Mouse (Mus musculus): ENCODE measurements around the gene Ckap5. TPM values are rescaled to one million over a fixed set of nuclear protein-coding genes. Genes with fewer than 3 reads are reported as not detected.

The Ckap5 gene
- polyA plus RNA-seq, 1 experiment = 2.7 TPM

DNA sequence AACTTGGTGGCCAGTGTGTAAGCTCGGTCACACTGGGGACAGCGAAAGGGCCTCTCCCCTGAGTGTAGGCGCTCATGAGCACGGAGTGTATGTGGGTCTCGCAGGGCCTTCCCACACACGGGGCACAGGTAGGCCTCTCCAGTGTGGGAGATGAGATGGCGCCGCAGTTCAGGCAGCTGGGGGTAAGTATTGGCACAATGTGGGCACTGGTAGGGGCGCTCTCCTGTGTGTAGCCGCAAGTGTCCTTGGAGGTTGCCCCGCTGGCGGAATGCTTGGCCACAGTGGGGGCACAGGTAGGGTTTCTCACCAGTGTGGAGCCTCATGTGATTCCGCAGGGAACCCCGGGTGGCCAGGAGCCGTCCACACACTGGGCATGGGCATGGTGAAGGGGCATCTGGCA, 118.8 kb downstream of the Ckap5 start:
- WGBS = 98% methylated on average over 15 of the region's 15 CpGs
- no peak overlapping the region for H3K27ac ChIP-seq (ENCODE audit: insufficient read depth, low read depth, low read length)
- peaks cover 31% of the 10 kb centered on the region for H3K36me3 ChIP-seq (ENCODE audit: control insufficient read depth, insufficient read depth, low read length)
- peaks cover 12% of the 10 kb centered on the region for H3K4me1 ChIP-seq (ENCODE audit: control insufficient read depth, insufficient read depth, insufficient read length, low read length)
- TF ChIP-seq POLR2A (IDR thresholded peaks at IDR 0.05; ENCODE audit: low read depth, low read length) (no peak), CTCF (IDR thresholded peaks at IDR 0.05; ENCODE audit: extremely low read depth, insufficient read length, insufficient replicate concordance, low read depth, low read length) (no peak)
- no peaks in the 10 kb centered on the region for H3K27me3 ChIP-seq (ENCODE audit: control insufficient read depth, insufficient read depth, low read length)
- H3K4me3 ChIP-seq (ENCODE audit: low read depth, low read length) = no peak overlapping the region

DNA sequence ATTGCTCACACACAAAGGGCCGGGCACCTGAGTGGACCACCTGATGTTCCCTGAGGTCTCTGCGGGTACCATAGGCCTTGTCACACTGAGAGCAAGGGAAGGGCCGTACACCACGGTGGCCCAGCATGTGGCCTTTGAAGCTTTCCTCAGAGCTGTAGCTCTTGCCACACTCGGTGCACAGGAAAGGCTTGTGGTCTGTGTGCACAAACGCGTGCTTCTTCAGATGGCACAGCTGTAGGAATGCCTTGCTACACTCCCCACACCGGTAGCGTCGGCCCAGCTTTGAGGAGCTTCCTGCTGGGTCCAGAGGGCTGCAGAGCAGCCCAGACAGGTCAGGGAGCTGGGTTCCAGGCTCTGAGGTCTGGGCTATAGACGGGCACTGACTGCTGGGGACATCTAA, 119.2 kb downstream of the Ckap5 start:
- peaks cover 12% of the 10 kb centered on the region for H3K4me1 ChIP-seq (ENCODE audit: control insufficient read depth, insufficient read depth, insufficient read length, low read length)
- 90% methylated on average over 11 of the region's 11 CpGs for WGBS
- H3K36me3 ChIP-seq (ENCODE audit: control insufficient read depth, insufficient read depth, low read length) = peaks cover 31% of the 10 kb centered on the region
- no peak overlapping the region for H3K27ac ChIP-seq (ENCODE audit: insufficient read depth, low read depth, low read length)
- no peak for TF ChIP-seq POLR2A (IDR thresholded peaks at IDR 0.05; ENCODE audit: low read depth, low read length)
- no peak for TF ChIP-seq CTCF (IDR thresholded peaks at IDR 0.05; ENCODE audit: extremely low read depth, insufficient read length, insufficient replicate concordance, low read depth, low read length)
- H3K4me3 ChIP-seq (ENCODE audit: low read depth, low read length) = no peak overlapping the region
- H3K27me3 ChIP-seq (ENCODE audit: control insufficient read depth, insufficient read depth, low read length) = no peaks in the 10 kb centered on the region

DNA sequence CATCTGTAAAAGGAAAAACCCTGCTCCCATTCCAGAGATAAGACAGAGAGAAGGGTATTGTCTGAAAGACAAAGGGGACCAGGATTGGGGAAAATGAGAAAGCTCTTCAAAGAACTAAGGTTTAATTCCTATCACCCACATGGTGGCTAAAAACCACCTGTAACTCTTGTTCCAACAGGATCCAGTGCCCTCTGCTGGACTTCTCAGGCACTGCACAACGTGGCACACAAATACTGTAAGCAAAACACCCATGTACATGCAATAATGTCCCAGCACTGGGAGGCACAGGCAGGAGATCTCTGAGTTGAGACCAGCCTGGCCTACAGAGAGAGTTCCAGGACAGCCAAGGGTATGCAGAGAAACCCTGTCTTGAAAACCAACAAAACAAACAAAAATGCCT, 120.2 kb downstream of the Ckap5 start:
- Histone ChIP-seq H3K4me3 (ENCODE audit: low read depth, low read length) (no peak overlapping the region), H3K27me3 (ENCODE audit: control insufficient read depth, insufficient read depth, low read length) (no peaks in the 10 kb centered on the region), H3K4me1 (ENCODE audit: control insufficient read depth, insufficient read depth, insufficient read length, low read length) (peaks cover 14% of the 10 kb centered on the region), H3K36me3 (ENCODE audit: control insufficient read depth, insufficient read depth, low read length) (peaks cover 31% of the 10 kb centered on the region), H3K27ac (ENCODE audit: insufficient read depth, low read depth, low read length) (no peak overlapping the region)
- TF ChIP-seq POLR2A (IDR thresholded peaks at IDR 0.05; ENCODE audit: low read depth, low read length) (no peak), CTCF (IDR thresholded peaks at IDR 0.05; ENCODE audit: extremely low read depth, insufficient read length, insufficient replicate concordance, low read depth, low read length) (peak; percentile 60; the same call in 1 of the 2 replicates)
- WGBS = 34% methylated on average over 1 of the region's 1 CpGs

DNA sequence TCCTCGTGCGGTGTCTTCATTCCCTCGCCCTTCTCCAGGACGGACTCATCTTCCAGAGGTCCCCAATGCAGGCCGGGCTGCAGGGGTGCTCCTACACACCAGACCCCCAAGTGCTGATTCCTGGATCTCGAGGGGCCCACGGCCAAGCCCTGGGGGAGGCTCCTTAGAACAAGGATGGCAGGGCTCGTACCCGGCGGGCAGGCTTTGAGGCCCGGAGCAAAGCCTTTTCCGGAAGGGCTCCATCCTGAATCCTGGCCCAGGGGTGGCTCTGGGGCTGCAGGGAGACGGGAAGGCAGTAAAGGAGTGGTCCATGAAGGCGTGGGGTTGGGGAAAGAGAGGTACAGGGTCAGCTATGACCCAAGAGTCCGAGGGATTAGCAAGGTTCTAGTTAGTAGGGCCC, 122.6 kb downstream of the Ckap5 start:
- Histone ChIP-seq H3K36me3 (ENCODE audit: control insufficient read depth, insufficient read depth, low read length) (peaks cover 47% of the 10 kb centered on the region), H3K27me3 (ENCODE audit: control insufficient read depth, insufficient read depth, low read length) (no peaks in the 10 kb centered on the region)
- 3% methylated on average over 15 of the region's 15 CpGs for WGBS

DNA sequence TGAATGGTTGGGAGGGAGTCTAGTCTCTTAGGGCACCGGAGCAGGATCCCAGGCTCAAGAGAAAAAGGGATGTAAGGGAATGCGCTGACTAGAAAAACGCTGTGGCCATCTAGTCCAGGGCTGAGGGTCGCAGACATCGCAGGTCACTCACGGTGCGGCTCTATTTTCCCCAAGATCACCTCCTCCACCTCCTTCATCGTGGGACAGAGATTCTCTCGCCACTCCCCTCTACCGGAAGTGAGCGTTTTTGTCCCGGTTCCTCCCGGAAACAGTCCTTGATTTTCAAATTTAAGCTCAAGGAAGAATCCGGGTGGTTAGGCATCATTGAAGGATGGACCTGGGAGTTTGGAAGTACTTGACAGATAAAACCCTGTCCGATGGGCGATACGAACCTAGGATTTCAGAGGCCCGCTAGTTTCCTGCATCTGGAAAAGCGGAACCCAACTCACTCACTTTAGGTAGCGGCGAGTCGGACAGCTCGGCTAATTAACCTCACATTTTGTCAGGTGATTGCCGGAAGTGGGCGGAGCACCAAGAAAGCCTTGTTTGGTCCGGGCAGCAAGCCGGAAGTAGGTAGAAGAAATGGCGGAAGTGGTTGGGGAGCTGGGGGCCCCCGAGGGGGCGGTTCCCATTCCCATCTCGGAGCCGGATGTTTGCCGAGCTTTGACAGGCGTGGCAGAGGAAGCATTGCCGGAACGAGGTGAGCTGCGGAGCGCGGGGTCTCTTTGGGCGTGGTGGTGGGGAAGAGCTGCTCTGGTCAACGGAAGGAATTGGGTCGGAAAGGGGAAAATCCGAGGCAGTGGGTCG, 123.2 kb downstream of the Ckap5 start, which contains the start of the genes Zfp408 and Arhgap1:
TSS of gene Zfp408 (minus strand) at position 239 of the 807 bp plus-strand sequence.
TSS of gene Arhgap1 (plus strand) at position 308 of the 807 bp plus-strand sequence.
- TF ChIP-seq POLR2A (IDR thresholded peaks at IDR 0.05; ENCODE audit: low read depth, low read length) (peak; percentile 89), CTCF (IDR thresholded peaks at IDR 0.05; ENCODE audit: extremely low read depth, insufficient read length, insufficient replicate concordance, low read depth, low read length) (no peak)
- H3K27ac ChIP-seq (ENCODE audit: insufficient read depth, low read depth, low read length) = peak within 1 kb of the TSS; percentile 83
- under 1% methylated on average over 44 of the region's 44 CpGs for WGBS
- no peaks in the 10 kb centered on the region for H3K27me3 ChIP-seq (ENCODE audit: control insufficient read depth, insufficient read depth, low read length)
- H3K4me3 ChIP-seq (ENCODE audit: low read depth, low read length) = peak within 1 kb of the TSS; percentile 78
- peaks cover 50% of the 10 kb centered on the region for H3K36me3 ChIP-seq (ENCODE audit: control insufficient read depth, insufficient read depth, low read length)
- peaks cover 11% of the 10 kb centered on the region for H3K4me1 ChIP-seq (ENCODE audit: control insufficient read depth, insufficient read depth, insufficient read length, low read length)

More for the DNA sequence above, 122.6 kb downstream of the Ckap5 start:
- peak overlapping the region; percentile 78 for H3K4me3 ChIP-seq (ENCODE audit: low read depth, low read length)
- no peak for TF ChIP-seq CTCF (IDR thresholded peaks at IDR 0.05; ENCODE audit: extremely low read depth, insufficient read length, insufficient replicate concordance, low read depth, low read length)
- no peak for TF ChIP-seq POLR2A (IDR thresholded peaks at IDR 0.05; ENCODE audit: low read depth, low read length)
- H3K4me1 ChIP-seq (ENCODE audit: control insufficient read depth, insufficient read depth, insufficient read length, low read length) = peaks cover 6% of the 10 kb centered on the region
- peak overlapping the region; percentile 81; the same call in 1 of the 2 replicates for H3K27ac ChIP-seq (ENCODE audit: insufficient read depth, low read depth, low read length)

- 3% methylated on average over 16 of the region's 16 CpGs for WGBS
- Histone ChIP-seq H3K4me1 (ENCODE audit: control insufficient read depth, insufficient read depth, insufficient read length, low read length) (peaks cover 17% of the 10 kb centered on the region), H3K27me3 (ENCODE audit: control insufficient read depth, insufficient read depth, low read length) (no peaks in the 10 kb centered on the region), H3K27ac (ENCODE audit: insufficient read depth, low read depth, low read length) (peak overlapping the region; percentile 83), H3K36me3 (ENCODE audit: control insufficient read depth, insufficient read depth, low read length) (peaks cover 45% of the 10 kb centered on the region), H3K4me3 (ENCODE audit: low read depth, low read length) (peak overlapping the region; percentile 78)
- TF ChIP-seq POLR2A (IDR thresholded peaks at IDR 0.05; ENCODE audit: low read depth, low read length) = no peak
- no peak for TF ChIP-seq CTCF (IDR thresholded peaks at IDR 0.05; ENCODE audit: extremely low read depth, insufficient read length, insufficient replicate concordance, low read depth, low read length)
Measured at GRCm38 (mm10) chr2:91650360-91650995, 123.9 kb downstream of the Ckap5 start.
